Mouse (Mus musculus) ovary, postnatal 14 days (tissue): ENCODE results near the gene Cobll1.

Source experiments
- DNase-seq: peaks from one replicate; pipeline ENCODE4 v3.0.0; 2022; ENCODE audit warnings: low spot score

The Cobll1 gene

GRCm38 (mm10) chr2:65196994-65197393 lies 42.2 kb downstream of the Cobll1 start:
- DNase-seq, result no peak

- no peak for DNase-seq
These were observed 43.8 kb downstream of the Cobll1 start for GRCm38 (mm10) chr2:65195233-65196010.

GRCm38 (mm10) chr2:65193091-65193795 lies 46.0 kb downstream of the Cobll1 start:
- no peak for DNase-seq

- DNase-seq, result no peak
These were observed 47.8 kb downstream of the Cobll1 start for GRCm38 (mm10) chr2:65191398-65191797.

GRCm38 (mm10) chr2:65189346-65189745 lies 49.9 kb downstream of the Cobll1 start:
- no peak for DNase-seq

GRCm38 (mm10) chr2:65188585-65188984 lies 50.6 kb downstream of the Cobll1 start:
- DNase-seq, result no peak

GRCm38 (mm10) chr2:65187652-65188051 lies 51.6 kb downstream of the Cobll1 start:
- no peak for DNase-seq

GRCm38 (mm10) chr2:65187164-65187563 lies 52.0 kb downstream of the Cobll1 start:
- no peak for DNase-seq

- DNase-seq, result no peak
These were observed 56.5 kb downstream of the Cobll1 start for GRCm38 (mm10) chr2:65182747-65183146.

GRCm38 (mm10) chr2:65181736-65182135 lies 57.5 kb downstream of the Cobll1 start:
- DNase-seq, result no peak

- DNase-seq, result no peak
These were observed 58.0 kb downstream of the Cobll1 start for GRCm38 (mm10) chr2:65181066-65181716.

GRCm38 (mm10) chr2:65175645-65176044 lies 63.6 kb downstream of the Cobll1 start:
- DNase-seq, result no peak

GRCm38 (mm10) chr2:65172071-65172470 lies 67.1 kb downstream of the Cobll1 start:
- DNase-seq, result no peak

- no peak for DNase-seq
These were observed 67.7 kb downstream of the Cobll1 start for GRCm38 (mm10) chr2:65171516-65171915.

GRCm38 (mm10) chr2:65170693-65171456 lies 68.3 kb downstream of the Cobll1 start:
- DNase-seq, result no peak

- DNase-seq, result no peak
These were observed 68.9 kb downstream of the Cobll1 start for GRCm38 (mm10) chr2:65170256-65170655.

- no peak for DNase-seq
These were observed 75.2 kb downstream of the Cobll1 start for GRCm38 (mm10) chr2:65163990-65164389.

- DNase-seq, result no peak
These were observed 76.6 kb downstream of the Cobll1 start for GRCm38 (mm10) chr2:65162625-65163024.

GRCm38 (mm10) chr2:65161715-65162114 lies 77.5 kb downstream of the Cobll1 start:
- DNase-seq, result no peak

GRCm38 (mm10) chr2:65157981-65158651 lies 81.1 kb downstream of the Cobll1 start:
- no peak for DNase-seq

GRCm38 (mm10) chr2:65157325-65157724 lies 81.9 kb downstream of the Cobll1 start:
- DNase-seq, result no peak

GRCm38 (mm10) chr2:65148928-65149327 lies 90.3 kb downstream of the Cobll1 start:
- DNase-seq, result no peak
